Mouse (Mus musculus) mouse trophoblast stem cell (cell line): ENCODE measurements around the gene Ndufv3.

Experiments
- in situ Hi-C, 2 experiments: fragments of 300-500 bp; cut with MseI, MboI; formaldehyde crosslinking; loops; 2 replicates in 1 of 2; 3 replicates in 1 of 2; pipeline ENCODE4 v1.15.1; 2025

Ndufv3 gene

DNA sequence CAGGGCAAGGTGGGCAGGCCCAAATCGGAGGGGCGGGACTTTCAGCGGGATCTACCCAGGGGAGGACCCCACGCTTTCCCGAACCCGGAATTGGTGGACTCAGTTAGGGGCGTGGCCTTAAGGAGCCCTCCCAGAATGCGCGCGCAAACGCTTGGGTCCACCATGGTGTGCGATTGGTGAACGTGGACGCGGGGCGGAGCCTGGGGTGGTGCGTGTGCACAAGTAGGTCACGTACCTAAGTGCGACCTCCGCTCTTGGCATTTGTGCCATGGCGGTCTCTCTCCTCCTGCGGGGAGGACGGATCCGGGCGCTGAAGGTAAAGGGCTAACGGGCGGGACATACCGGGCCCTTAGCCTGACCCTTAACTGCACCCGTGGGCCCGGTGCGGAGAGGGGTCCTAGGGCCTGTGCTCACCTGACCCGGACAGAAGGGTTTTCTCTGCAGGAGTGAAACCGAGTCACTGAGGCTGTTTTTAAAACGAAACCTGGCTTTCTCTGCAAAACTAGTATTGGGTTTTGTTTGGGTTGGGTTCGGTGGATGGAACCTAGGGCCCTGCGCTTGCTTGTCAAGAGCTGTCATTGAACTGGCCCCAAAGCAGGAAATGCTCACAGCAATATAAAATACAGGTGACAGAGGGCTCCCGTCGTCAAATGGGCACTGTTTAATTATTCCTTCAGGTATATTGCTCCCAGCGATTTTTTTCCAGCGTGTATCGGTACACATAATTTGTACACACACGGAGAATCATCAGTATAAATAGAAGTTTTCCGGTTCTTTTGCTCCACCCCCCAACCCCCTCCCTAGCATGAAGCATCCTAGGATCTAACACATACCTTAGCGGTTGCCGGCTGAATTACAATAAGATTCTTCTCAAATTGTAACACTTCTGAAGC lies at the start of gene Ndufv3, which contains the start of gene Wdr4:
Gene Ndufv3, plus strand, starts transcription at position 170 of the 893 bp plus-strand sequence.
Gene Wdr4, minus strand, starts transcription at position 35 of the 893 bp plus-strand sequence.
- in situ Hi-C loops, result loop anchor here in 1 of 2 experiments (10.0 kb wide), 1 partner anchor 135 kb away; the partner anchor contains the start of gene U2af1

GRCm38 (mm10) chr17:31470766-31471418 lies 49.0 kb upstream of the Ndufv3 start:
- in situ Hi-C loops, result no loop called here

DNA sequence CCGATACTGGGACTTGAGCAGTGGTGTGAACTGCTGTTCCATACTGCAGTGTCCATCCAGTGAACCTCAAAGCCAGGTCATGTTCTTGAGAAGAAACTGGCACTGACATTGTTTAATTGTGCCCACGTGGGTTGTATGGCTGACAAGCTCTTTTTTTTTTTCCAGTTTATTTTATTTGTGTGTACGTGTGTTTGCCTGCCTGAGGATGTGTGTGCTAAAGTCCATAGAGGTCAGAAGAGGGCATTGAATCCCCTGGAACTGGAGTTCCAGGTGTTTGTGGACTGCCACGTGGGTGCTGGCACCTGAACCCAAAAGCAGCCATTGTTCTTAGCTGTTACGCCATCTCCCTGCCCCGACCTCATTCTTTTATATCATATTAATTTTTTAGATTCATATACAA lies 45.5 kb upstream of the Ndufv3 start:
- in situ Hi-C loops, result no loop called here

GRCm38 (mm10) chr17:31478606-31479005 lies 41.3 kb upstream of the Ndufv3 start:
- in situ Hi-C loops, result no loop called here

- in situ Hi-C loops, result no loop called here
These were observed 40.6 kb upstream of the Ndufv3 start for GRCm38 (mm10) chr17:31479108-31479844.

DNA sequence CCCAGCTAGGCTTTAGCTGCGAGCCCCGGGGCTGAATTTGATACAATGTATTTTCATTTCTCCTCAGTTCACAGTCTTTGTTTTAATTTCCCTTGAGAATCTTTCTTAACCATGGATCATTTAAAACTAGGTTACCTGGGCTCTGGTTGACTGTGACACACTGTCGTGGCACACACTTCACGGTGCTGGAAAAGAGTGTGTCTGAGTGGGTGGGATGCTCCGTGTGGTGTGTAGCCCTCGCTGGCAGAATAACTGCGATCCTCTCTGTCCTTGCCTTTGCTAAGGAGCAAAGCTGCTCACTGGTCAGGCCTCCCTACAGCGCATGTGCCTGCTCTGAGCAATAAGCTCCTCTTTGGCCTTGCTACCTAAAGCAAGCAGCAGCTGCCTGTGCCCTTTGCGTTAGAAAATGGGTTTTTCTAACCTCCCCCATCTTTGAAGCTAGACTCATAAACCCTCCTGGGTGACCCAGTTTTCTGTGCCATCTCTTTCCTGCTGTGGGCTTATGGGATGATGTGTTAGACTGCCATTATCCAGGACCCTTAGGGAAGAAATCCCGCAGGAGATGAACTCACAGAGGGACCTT lies 33.2 kb upstream of the Ndufv3 start:
- in situ Hi-C loops, result loop anchor here (10.0 kb wide), 2 partner anchors 142 to 152 kb away; no protein-coding TSS in a partner anchor

- in situ Hi-C loops, result loop anchor here (10.0 kb wide), 2 partner anchors 143 to 153 kb away; no protein-coding TSS in a partner anchor
These were observed 32.4 kb upstream of the Ndufv3 start for GRCm38 (mm10) chr17:31487433-31488060.

GRCm38 (mm10) chr17:31491355-31491754 lies 28.6 kb upstream of the Ndufv3 start:
- in situ Hi-C loops, result loop anchor here (5.0 kb wide), 1 partner anchor 114 kb away; no protein-coding TSS in a partner anchor

DNA sequence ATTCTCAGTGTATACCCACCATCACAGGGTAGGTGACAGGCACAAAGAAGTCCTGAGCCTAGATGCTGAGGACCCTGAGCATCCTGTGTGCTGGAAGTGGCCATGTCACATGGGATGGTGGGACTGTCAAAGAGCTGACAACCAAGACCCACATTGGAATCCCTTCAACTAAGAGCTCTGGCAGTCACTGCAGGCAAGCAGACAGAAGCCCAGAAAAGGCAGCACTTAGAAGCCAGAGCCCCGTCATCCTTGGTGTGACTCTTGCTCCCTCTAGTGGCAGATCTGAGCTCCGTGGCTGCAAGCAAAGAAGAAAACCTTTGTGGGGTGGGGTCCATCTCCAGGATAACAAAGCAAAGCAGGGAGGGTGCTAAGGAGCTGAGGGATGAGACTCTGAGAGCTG lies 27.5 kb upstream of the Ndufv3 start:
- in situ Hi-C loops, result loop anchor here (5.0 kb wide), 1 partner anchor 115 kb away; no protein-coding TSS in a partner anchor

DNA sequence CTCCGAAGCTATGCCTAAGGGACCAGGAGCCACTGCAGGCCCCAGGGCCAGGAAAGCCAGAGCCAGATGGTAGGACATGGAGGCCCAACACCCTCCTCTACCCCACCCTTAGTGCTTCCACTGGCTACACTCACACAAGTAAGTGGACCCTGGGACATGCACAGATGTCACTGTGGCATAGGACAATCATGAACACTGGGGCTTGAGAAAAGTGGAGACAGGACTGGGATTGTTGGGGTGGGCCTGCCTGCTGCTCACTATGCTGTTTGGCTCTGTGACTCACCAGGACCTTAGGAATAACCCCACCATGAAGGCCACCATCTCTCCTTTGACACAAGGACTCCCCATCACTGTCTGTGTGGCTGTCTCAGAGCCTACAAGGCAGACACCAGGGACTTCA lies 24.9 kb upstream of the Ndufv3 start:
- in situ Hi-C loops, result loop anchor here (5.0 kb wide), 1 partner anchor 118 kb away; no protein-coding TSS in a partner anchor

- in situ Hi-C loops, result no loop called here
These were observed 22.2 kb upstream of the Ndufv3 start for GRCm38 (mm10) chr17:31497726-31498125.

DNA sequence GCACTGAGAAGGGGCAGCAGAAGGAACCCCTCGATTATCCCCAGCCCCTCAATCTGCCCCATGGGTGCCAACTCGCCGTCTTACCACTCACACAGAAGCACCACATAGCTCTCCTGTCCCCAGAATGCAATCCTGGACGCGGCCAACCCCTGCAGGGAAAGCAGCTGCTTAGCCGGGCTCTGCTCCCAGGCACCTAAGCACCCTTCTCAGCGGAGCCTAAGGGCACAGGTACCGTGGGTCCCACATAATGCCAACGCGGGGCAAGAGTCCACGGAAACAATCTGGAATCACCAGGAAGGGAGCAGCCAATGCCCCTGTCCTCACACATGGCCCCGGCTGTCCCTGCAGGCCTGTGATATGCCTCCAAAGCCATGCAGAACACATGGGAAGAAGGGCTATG lies 20.2 kb upstream of the Ndufv3 start:
- in situ Hi-C loops, result no loop called here

GRCm38 (mm10) chr17:31500416-31500815 lies 19.5 kb upstream of the Ndufv3 start:
- in situ Hi-C loops, result no loop called here

GRCm38 (mm10) chr17:31500908-31501307 lies 19.0 kb upstream of the Ndufv3 start:
- in situ Hi-C loops, result no loop called here

DNA sequence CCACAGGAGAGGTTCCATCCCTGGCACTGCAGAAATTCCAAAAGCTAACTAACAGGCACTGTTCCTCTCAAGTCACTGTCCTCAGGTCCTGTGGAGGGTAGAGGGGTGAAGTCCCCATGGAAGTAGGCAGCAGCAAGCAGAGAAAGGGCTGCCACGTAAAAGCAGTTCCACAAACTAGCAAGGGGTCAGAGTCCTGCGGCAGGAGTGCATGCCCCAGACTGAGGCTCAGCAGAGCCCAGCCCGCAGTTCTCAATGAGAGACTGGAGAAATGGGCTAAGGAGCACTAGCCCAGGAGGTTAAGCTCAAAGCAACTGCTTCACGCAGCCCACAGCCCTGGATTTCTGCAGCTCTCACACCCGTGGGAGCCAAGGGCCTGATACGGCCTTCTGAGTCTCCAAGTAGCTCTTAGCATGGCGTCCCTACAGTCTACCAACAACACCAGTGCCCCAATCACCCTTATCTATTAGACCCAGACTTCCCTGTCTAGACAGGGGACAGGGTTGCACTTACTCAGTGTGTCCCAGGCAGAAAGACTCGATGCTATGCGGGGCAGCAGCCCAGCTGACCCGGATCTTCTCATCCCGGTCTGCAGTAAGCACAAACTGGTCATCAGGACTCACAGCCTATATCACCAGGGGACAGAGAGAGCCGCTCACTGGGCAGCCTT lies 17.5 kb upstream of the Ndufv3 start:
- in situ Hi-C loops, result no loop called here

- in situ Hi-C loops, result no loop called here
These were observed 16.6 kb upstream of the Ndufv3 start for GRCm38 (mm10) chr17:31503337-31503736.

DNA sequence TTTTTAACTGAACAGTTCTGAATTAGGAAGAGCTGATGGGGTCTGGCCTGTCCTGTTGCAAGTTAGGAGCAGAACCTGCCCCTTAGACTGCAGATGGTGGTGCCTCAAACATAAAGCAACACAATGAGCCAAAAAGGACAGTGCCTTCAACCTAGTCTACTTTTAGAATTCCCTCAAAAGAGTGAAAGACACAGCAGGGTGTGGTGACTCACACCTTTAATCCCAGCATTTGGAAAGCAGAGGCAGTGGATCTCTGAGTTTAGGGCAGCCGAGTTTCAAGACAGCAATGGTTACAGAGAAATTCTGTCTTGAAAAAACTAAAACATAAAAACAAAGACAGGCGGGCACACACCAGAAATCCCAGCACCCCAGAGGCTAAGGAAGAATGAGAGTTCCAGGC lies 16.0 kb upstream of the Ndufv3 start:
- in situ Hi-C loops, result no loop called here

GRCm38 (mm10) chr17:31505013-31505412 lies 14.9 kb upstream of the Ndufv3 start:
- in situ Hi-C loops, result no loop called here

- in situ Hi-C loops, result no loop called here
These were observed 13.6 kb upstream of the Ndufv3 start for GRCm38 (mm10) chr17:31506282-31506681.

DNA sequence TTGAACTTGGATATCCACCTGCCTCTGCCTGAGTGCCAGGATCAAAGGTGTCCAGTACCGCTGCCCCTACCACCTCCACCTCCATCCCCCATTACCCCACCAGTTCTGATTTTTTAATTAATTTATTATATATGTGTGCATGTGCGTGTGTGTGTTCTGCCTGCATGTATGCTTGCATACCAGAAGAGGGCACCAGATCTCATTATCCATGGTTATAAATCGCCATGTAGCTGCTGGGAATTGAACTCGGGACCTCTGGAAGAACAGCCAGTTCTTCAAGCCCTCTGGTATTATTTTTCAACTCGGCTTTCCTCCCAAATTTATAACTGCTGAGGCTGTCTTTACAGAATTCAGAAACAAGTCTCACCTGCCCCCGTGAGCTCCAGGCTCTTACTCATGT lies 9.0 kb upstream of the Ndufv3 start:
- in situ Hi-C loops, result no loop called here
